Mouse (Mus musculus) ovary, postnatal 14 days (tissue): ENCODE data around the gene Mphosph9.

Source experiments
- DNase-seq: peaks from one replicate; pipeline ENCODE4 v3.0.0; 2022; ENCODE audit warnings: low spot score

The Mphosph9 gene

GRCm38 (mm10) chr5:124213588-124214469 is 113.9 kb downstream of the Mphosph9 start:
- DNase-seq = no peak

DNA sequence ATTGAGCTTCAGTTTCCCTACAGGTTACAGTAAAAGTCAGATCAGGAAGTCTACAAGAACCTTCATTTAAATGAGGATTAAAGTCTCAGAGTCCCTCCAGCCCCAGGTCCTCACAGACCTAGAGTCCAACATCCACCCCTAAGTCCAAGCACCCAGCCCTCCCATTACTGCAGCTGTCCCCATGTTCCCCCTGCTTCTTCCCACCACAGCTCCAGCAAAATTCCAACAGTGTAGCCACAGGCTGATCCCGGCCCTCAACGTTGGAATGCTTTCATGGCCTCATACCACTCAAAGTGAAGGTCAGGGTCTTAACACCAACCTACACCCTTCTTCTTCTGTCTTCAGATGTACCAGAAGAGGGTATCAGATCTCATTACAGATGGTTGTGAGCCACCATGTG is 116.1 kb downstream of the Mphosph9 start:
- no peak for DNase-seq

- no peak for DNase-seq
Observed at GRCm38 (mm10) chr5:124211234-124211633, 116.5 kb downstream of the Mphosph9 start.

DNA sequence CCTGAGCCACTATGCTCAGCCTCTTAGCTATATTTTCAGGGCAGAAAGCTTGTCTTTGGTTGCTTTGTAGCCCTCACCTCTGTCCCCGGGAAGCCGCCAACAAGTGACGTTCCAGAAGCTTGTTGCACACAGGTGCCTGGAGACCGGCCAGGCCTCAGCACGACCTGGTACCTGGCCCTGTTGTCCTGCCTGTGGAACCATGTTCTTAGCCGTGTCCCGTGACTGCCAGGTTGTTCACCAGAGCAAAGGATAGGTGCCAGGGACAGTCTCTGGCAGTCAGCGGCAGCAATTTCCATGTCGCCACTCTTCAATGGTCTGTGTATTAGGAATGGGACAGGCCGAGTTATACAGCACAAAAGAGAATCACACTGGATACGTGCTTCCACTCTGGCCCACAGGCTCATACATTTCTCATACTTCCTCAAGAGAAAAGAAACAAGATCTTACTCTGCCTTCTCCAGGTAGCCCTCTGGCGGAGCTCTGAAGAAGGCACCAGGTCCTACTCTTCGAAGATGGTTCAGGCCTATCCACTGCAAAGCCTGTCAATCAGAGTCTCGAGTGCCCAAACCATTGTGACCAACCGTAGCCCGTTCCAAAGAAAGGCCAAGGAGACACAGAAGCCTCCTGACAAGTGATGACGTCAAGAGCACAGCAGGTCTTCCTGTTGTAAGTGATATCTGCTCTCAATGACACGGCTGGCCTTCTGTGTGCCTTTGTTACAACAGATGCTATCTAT is 117.3 kb downstream of the Mphosph9 start:
- no peak for DNase-seq

DNA sequence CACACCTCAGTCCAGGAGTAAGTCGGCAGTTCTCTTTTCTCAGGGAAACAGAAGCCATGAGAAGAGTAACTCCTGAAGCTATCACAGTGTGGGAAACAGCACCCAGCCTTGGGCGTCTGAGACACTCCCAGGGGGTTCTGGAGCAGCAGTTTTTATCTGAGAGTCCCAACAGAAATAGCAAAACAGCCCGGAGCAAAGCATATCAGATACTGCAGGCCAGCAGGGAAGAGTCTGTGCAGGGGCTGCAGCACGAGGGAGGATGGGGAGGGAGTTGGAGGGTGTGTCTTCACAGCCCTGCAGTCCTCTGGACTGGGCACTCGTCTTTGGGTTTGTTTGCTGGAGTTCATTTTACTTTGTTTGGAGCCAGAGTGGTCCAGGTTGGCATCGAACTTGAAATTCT is 117.9 kb downstream of the Mphosph9 start:
- DNase-seq = no peak

- DNase-seq = no peak
Observed at GRCm38 (mm10) chr5:124208030-124208429, 119.7 kb downstream of the Mphosph9 start.

DNA sequence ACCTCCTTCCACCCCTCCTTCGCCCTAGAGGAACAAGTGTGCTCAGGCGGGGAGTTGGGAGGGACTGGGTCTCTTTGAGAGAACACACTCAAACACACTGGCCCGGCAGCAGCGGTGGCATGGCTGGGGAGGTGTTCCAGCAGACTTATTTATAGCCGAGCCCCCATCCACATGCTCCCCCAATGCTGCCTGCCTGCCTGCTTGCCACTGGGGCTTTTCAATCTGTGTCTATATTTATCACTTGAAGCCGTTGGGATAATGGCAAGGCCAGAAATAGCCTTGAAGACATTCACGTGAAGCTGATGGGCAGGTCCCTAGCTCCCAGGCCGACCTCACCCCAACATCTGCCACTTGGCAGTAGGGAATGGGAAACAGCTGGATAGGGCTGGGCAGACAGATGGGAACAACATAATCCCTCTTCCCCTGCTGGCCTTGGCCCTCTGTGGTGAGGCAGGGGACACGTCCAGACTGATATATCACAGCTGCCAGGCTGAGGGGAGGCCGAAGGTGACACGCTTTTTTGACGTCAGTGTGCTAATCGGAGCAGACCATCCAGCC is 121.2 kb downstream of the Mphosph9 start:
- no peak for DNase-seq

- DNase-seq = no peak
Observed at GRCm38 (mm10) chr5:124205809-124206380, 121.9 kb downstream of the Mphosph9 start.

DNA sequence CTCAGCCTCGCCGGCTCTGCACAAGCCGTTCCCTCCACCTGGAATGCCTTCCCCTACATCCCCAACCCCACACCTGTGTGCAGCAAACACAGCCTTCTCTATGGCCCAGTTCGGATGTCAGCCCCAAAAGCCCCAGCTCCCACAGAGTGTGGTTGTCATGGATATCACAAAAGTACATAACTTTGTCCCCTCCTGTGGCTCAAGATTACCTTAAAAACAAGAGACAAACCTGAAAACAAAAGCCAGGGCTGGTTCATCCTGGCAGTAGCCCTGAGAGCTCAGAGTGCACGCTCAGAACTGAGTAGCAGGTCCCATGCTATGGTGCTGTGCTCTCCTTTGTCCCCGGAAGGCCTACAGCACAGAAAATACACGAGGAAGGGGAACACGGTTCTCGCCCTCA is 122.6 kb downstream of the Mphosph9 start:
- DNase-seq = no peak

GRCm38 (mm10) chr5:124204127-124204794 is 123.5 kb downstream of the Mphosph9 start:
- no peak for DNase-seq

GRCm38 (mm10) chr5:124203251-124203650 is 124.5 kb downstream of the Mphosph9 start:
- no peak for DNase-seq

GRCm38 (mm10) chr5:124202071-124202470 is 125.7 kb downstream of the Mphosph9 start:
- no peak for DNase-seq

DNA sequence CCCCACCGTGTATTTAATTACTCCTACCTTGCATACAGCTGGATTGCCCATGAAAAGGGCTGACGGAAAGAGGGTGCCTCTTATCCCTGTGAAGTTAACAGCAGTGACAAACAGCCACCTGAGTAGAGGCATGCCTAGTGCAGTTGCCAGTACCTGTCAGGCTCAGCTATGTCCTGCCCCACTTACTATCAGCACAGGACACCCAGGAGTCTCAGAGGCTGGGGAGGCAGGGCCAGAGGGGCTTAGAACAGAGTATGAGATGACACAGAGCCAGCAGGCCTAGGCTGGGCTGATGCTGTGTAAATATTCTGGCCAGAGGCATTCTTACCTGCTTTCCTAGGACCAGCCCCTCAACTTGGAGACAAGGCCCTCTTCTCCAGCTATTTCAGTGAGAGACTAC is 126.2 kb downstream of the Mphosph9 start:
- no peak for DNase-seq
